Mouse (Mus musculus) megakaryocyte, embryonic 14.5 days (primary cell): ENCODE results near the gene Adig. TPM values are rescaled to one million over a fixed set of nuclear protein-coding genes. Genes with fewer than 3 reads are reported as not detected.

Experiments used
- H3K27me3 ChIP-seq: replicated peaks from 2 replicates; pipeline ENCODE3; 2012; ENCODE audit warnings: inconsistent platforms
- H3K36me3 ChIP-seq: replicated peaks from 2 replicates; pipeline ENCODE3; 2012; ENCODE audit warnings: low read length, inconsistent platforms, mixed read lengths
- H3K4me1 ChIP-seq: 2 replicates; pipeline ENCODE4 v1.6.1; 2012; ENCODE audit warnings: inconsistent platforms
- H3K4me3 ChIP-seq: replicated peaks from 2 replicates; pipeline ENCODE3; 2012; ENCODE audit warnings: moderate library complexity, mild to moderate bottlenecking, inconsistent platforms
- H3K9me3 ChIP-seq: 2 replicates; pipeline ENCODE4 v1.6.1; 2012; ENCODE audit warnings: inconsistent platforms
- FLI1 ChIP-seq: IDR thresholded peaks from 2 replicates; pipeline ENCODE4 v1.6.1; 2012; ENCODE audit warnings: low read length, inconsistent platforms, mixed read lengths
- GATA1 ChIP-seq: IDR thresholded peaks from 3 replicates; pipeline ENCODE4 v1.6.1; 2012; ENCODE audit warnings: mixed read lengths, low read length, inconsistent platforms, borderline replicate concordance
- polyA plus RNA-seq: library from polyadenylated mRNA; stranded (reverse); fragments of >175 nt; gene quantifications from 2 replicates; pipeline ENCODE4 v1.2.3, GENCODE M21; 2012; ENCODE audit warnings: low replicate concordance; ENCODE audit not compliant: insufficient read depth

Adig gene
- polyA plus RNA-seq, 1 experiment, result 0.37 TPM

GRCm38 (mm10) chr2:158556750-158557149 is 54.3 kb downstream of the Adig start:
- peaks cover 23% of the 10 kb centered on the region for H3K4me1 ChIP-seq
- H3K4me3 ChIP-seq, result no peak overlapping the region
- peaks cover 78% of the 10 kb centered on the region for H3K27me3 ChIP-seq
- TF ChIP-seq FLI1 (no peak), GATA1 (no peak)
- H3K36me3 ChIP-seq, result no peaks in the 10 kb centered on the region
- H3K9me3 ChIP-seq, result peaks cover 19% of the 10 kb centered on the region

Other genes with a start within 250 kb of the Adig start
- gene Bpi, start 244.5 kb upstream of the Adig start, polyA plus RNA-seq, result not detected in 2 replicates
- gene Lbp, start 196.1 kb upstream of the Adig start, polyA plus RNA-seq, result 2.3 and 8.8 TPM in 2 replicates
- gene Snhg11, start 127.0 kb upstream of the Adig start, polyA plus RNA-seq, result not detected in 2 replicates
- gene Ralgapb, start 92.8 kb upstream of the Adig start, polyA plus RNA-seq, result 0.64 and 1.7 TPM in 2 replicates
- not detected in 2 replicates for gene Arhgap40, start 10.2 kb downstream of the Adig start, polyA plus RNA-seq
- 1.6 and 1.9 TPM in 2 replicates for gene Slc32a1, start 108.2 kb downstream of the Adig start, polyA plus RNA-seq
- 2.1 and 5.7 TPM in 2 replicates for gene Actr5, start 122.3 kb downstream of the Adig start, polyA plus RNA-seq
- gene Ppp1r16b, start 162.8 kb downstream of the Adig start, polyA plus RNA-seq, result 1.6 and 3.6 TPM in 2 replicates